Mouse (Mus musculus) frontal cortex, adult (tissue): ENCODE data around the gene Lingo1.

Experiments
- ATAC-seq: cut with Nextera tagmentation; 2 replicates; pipeline ENCODE4 v1.9.2; 2017; ENCODE audit warnings: mild to moderate bottlenecking, moderate library complexity, mixed read lengths; ENCODE audit not compliant: low TSS enrichment

Gene Lingo1

DNA sequence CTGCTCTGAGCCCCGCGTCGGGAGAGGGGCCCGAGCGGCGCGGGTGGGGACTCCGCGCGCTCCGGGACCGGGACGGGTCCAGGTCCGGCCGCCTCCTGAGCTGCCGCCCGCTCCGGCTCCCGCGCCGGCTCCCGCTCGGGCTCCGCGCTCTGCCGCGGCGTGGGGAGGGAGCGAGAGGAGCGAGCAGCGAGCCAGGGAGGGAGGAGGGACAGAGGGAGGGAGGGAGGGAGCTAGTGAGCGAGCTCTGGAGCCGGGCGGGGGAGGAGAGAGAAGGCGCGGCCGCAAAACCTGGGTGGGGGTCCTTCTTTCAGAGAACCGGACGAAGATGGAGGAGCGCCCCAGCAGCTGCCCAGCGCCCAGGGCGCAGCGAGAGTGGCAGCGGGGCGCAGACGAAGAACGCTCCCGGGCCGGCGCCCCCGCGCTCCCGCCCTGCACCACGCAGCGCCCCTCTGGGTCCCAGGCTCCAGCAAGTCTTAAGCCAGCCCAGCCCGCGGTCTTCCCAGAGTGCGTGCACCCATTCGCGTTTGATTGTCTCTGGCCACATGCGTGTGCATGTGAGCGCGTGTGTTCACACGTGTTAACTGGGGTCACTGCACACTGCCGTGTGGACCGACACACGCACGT, 160.7 kb downstream of the Lingo1 start:
- peak; percentile 11; the same call in 1 of the 2 replicates for ATAC-seq

DNA sequence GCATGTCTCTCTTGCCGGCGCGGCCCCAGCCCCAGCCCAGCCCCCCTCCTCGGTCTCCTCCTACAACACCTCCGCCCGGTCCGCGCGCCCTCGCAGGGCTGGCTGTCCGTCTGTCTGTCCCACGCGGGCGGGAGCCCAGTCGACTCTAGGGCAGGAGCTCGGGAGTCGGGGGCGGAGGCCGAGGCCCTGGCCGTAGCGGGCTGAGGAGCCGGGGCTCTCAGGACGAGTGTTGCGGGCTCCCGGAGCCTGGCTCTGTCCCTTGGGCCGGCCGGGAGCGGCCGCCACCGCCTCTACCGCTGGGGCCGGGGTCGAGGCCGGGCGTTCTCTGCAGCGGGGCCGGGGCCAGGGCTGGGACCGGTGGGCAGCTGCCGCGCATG, 161.2 kb downstream of the Lingo1 start:
- ATAC-seq = no peak

DNA sequence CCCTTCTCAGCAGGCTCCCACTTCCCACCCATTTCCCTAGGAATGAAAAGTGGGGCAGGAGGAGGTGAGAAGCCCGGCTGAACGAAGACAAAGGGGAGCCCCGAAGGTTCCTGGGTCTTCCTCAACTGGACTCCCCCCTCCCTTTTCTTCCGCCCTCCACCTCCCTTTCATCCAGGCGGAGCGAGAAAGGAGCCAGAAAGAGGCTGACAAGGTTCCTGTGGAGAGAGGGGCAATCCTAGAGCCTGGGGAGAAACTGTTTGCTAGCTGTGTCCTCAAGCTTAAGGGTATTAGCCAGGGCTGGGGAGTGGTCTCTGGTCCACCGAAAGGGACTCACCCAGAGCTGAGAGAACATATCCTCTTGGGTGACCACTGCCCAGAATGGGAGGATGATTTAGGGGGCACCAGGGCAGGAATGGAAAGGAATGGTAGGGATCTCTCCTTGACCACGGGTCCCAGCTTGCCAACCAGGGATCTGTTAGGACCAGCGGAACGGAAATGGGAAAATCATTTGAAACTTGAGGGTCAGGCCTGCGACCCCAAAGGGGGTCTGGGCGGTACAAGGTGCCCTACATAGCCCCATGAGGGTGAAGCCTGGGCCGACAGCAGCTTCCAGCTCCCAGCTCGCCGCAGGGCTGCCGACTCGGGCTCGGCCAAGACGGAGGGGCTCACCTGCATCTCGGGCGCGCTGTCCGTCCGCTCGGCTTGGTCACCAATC, 161.7 kb downstream of the Lingo1 start:
- ATAC-seq = no peak

DNA sequence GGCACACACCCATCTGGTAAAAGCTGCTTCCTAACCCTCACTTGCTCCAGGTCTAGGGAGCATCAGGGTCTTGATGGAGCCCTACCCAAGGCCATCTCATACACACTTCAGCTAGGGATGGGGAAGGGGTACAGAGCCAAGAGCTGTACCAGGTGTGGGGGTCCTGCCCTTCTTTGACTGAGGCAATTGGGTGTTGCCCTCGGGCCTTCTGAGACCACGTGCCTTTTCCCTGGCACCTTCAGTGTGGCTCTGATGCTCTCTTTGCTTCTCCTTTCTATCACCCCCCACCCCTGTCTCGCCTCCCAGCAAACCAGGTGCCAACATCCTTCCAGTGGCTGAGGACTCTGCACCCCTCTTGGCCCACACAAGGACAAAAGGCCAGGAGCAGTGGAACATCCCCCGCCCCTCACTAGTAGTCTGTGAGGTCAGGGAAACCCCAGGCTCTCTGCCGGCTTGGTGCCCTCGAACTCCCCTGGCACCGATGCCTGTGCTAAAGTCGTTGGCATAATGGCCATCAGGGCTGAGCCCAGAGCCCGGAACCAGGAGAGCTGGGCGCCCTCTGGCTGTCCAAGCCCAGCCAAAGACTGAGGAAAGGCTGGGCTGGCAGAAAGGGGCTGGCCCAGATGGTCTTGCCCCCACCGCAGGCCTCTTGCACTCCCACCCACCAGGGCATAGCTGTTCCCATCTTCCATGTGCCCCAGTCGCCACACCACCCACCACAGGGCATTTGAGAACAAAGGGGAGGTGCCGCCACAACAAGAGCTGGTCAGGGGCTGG, 162.6 kb downstream of the Lingo1 start:
- ATAC-seq = no peak

DNA sequence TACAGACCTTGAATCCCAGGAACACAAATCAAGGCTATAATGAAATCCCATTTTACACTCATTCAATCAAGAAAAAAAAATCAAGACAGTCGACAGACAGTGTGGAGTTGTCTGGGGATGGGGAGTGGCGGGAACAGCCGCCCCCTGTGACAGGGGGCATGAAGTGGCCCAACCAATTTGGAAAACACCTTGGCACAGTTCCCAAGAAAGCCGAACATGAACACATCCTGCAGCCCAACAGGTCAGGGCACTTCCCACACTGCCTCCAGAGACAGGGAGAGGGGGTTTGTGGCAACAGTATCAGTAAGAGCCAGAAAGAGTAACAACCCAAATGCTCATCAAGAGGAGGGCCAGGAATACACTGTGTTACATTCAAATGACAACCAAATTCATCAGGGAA, 165.3 kb downstream of the Lingo1 start:
- no peak for ATAC-seq

DNA sequence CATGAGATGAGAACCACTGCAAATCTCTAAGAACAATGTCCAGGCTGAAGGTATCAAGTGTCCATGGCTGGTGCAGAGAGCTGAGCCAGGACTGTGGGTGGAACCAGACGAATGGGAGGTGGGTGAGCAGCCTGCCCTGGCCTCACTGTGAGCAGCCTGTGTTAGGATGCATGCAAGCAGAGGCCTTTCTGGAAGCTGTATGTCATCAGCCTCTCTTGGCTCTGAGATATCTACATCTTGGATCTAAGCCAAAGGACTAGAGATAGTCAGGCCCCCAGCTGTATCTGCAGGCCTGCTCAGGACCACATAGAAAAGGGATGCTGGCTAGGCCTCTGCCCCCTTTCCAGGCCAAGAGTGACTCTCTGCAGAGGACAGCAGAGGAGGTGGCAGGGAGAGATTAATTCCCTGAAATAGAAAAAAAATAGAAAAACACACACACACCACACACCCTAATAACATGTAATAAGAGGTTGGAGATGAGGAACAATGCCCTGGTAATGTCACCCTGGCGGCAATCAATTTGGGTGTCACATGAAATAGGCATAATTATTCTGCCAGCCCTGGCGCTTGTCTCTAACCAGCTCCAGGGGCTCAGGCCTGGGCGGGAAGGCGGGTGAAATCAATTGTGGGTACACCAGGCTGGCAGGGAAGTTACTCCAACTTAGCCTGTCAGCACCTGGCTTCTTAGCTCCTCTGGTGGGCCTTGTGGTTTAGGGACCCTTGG, 166.4 kb downstream of the Lingo1 start:
- ATAC-seq = no peak

DNA sequence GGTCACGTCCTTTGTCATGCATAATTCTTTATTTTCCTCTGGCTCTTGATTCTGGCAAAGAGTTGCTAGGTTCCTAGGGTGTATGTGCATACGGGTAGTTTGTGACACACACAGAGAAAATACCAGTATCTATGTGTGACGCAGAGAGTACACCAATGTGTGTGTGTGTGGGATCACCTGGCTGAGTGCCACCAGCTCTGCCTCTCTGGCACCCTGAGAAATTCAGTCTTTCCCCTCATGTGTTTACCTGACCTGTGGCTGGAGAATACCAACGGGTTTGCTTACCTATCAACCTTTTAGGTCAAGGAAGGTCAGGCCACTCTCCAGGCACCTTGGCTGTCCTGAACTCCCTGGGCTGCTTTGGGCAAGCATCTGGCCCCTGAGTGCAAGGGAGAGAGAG, 169.0 kb downstream of the Lingo1 start:
- ATAC-seq = no peak

DNA sequence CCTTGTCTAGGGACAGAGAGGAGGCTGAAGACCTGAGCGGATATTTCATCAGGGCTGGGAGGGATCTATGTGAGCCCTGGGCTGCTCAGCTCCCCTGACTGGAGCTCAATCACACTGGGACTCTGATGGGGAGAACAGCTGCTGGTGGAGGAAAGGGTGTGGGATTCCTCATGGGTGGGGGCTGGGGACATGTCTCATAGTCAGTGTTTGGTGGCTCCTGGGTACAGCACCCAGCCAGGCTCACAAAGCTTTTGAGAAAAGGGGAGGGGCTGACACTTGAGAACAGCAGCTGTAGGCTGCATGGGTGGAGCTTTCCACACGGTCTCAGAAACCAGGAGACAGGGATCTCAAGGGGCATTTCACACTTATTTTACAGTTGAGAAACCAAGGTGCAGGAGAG, 171.3 kb downstream of the Lingo1 start:
- no peak for ATAC-seq

DNA sequence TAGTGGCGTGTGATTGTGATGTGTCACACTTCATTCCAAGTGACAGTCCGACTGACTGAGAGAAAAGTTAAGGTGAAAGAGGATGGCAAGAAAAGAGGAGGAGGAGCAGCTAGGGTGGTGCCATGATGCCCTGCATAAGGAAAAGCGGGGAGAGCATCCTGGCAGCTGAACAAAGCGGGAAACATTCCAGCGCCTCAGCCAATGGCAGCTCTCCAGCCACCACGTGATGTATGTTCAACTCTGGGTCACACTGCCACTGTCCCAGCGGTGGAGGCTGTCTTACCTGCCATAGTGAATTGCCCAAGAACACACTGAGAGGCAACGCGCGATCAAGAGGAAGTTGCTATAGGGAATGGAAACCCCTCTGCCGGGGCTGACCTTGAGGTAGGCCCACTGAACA, 172.9 kb downstream of the Lingo1 start:
- ATAC-seq = no peak

DNA sequence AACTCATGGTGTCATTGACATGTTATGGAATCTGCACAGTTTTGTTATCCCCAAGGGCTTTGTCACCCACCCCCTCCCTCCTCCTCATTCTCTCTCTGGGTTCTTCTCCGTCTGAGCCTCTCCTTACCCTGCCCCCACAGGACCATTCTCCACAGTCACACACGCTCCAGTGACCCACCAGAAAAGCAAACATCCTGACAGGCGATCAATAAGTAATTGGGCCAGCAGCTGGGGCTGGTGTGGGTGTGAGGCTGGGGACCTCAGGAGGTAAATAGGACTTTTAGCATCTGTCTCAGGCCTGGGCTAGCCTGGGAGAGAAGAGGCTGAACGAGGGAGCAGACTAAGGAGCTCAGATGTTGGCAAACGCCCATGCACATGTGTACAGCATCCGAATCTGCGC, 173.5 kb downstream of the Lingo1 start:
- ATAC-seq = no peak

DNA sequence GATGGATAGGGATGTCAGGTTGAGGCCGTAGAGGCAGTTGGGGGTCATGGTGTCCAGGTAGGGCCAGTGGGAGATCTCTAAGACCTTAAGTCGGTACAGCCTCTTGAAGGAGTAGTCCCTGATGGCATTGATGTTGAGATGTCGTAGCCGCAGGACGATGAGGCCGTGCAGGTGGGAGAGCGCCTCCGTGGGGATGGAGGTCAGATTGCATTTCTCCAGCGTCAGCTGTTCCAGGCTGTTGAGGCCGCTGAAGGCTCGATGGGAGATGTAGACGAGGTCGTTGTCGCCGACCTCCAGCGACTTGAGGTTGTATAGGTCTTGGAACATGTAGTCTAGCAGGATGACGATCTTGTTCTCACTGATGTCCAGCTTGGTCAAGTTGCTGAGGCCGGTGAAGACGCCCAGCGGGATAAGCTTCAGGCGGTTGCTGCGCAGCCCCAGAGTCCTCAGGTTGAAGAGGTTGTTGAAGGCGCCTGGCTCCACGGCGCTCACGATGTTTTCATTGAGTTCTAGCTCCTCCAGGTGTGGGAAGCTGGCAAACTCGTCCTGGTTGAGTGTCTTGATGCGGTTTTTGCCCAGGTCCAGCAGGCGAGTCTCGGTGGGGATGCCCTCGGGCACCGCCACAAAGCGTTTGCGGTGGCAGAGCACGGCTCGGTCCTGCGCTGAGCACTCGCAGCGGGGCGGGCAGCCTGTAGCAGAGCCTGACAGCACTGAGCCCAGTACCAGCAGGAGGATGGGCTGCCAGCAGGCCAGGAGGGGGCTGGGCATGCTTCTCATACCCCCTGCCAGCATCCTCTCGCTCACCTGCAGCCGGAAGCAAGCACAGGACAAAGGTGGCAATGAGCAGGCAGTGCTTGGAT, 175.5 kb downstream of the Lingo1 start:
- peak; percentile 33; the same call in 1 of the 2 replicates for ATAC-seq

DNA sequence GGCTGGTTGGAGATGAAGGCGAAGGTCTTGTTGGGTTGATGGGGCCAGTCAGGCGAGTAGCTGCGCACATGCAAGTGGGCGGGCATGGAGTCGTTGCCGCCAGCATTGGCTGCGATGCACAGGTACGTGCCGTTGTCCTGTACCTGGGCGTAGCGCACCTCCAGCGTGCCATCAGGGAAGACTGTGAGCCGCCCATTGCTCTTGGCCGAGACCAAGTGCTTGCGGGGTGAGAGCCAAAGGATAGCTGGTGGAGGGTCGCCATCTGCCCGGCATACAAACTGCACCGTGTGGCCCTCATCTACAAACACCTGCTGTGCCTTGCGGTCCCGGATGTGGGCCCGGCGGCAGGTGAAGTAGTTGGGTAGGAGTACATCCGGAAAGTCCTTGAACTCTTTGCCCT, 176.6 kb downstream of the Lingo1 start:
- no peak for ATAC-seq

DNA sequence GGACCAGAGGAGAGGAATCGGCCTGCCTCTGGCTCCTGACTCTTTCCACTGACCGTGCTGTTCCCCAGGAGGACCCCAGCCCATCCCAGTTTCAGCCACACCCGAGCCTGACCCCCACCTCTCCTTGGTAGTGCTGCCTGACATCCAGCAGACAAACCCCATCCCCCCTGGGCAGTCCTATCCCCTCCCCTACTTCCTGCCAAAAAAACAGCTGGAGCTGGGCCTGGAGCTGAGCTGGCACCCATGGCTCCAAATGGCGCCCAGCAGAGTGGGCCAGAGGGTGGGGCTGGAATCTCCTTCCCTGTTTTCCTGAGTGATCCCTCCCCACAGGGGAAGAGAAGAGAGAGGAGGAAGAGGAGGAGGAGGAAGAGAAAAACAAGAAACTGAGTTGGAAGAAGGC, 177.6 kb downstream of the Lingo1 start:
- no peak for ATAC-seq

DNA sequence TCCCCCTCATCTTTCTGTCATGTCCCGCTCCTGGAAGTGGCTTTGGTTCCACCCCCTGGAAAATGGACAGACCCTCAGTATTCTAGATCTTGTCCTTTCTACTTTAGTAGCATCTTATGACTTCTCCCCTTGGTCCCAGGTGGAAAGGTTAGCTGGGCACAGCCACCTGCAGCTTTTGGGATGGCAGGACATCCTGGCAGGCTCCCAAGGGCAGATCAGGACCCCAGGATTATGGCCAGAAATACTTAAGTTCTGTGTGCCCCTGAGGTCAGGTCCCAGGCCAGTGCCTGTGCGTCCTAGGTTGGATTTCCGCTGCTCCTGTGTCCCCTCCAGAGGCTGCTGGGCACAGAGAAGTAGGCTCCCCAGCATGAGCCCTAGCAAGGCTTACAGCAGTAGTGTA, 180.2 kb downstream of the Lingo1 start:
- no peak for ATAC-seq

DNA sequence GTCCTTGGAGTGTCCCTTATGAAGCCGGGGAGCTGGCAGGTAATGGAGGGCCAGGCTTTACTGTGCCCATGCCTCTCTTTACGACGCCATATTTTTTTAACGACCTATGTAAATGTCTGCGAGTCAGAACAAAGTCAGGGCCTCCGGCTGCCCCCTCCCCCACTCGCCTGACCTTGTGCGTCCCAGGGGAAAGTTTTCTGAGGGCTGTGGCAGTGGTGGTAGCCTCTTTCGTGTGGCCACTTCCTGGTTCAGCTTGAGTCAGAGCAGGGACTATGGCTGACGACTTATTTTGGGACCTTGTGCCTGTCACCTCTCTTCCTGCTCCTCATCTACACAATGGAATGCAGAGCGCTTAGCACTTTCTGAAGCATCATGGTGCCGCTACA, 183.5 kb downstream of the Lingo1 start:
- ATAC-seq = peak; percentile 13

DNA sequence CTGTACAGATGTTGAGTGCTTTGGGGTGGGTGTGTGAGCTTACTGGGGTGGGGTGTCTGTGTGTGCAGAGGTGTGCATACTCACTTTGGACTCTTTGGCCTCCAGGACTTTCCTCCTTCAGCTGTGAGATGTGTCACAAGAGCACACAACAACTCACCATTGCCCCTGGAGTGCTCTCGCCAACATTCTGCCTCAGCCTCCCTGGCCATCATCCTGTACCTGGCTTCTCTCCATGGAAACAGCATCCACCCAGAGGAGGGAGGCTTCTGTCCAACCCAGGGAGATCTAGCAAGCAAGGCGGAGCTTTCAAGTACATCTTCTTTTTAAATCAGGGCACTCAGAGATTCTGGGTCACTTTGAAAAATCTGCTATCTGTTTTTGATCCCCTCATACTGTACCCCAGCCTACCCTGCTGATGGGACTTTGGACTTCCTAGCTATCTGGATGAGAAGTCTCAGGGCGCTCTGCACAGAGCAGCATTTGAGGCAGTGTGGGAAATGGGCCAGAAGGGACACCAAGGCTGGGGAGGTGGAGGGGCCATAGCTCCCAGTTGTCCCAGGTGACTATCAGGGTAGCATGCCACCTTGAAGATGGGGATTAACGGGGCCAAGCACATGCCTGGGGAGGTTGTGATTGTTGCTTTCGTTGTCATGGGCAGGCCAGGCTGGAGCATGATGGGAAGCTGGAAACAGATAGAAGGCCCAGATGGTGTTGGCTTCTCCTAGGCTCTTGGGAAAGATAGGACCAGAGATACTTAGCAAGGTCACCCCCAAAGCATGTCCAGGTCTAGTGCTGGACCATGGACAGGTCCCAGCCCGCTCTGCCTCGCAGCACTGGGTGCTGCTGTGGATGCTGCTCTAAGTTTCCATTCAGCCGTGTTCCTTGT, 184.1 kb downstream of the Lingo1 start:
- peak; percentile 8 for ATAC-seq

DNA sequence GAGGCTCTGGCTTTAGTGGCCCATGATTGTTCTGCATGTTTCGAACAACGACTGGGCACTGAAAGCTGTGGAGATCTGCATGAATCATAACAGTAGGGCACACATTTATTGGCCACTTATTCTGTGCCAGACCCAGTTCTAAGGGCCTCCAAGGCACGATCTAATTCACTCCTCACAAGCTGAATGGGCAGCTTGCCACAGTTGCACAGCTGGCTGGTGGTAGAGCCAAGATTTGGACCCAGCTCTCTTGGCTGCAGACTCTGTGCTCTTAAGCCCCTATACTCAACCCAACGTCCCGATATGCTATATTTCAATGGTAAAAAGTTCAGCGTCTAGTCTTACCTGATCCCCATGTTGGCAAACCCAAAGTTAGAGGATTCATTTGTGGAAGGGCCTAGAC, 185.3 kb downstream of the Lingo1 start:
- ATAC-seq = no peak

DNA sequence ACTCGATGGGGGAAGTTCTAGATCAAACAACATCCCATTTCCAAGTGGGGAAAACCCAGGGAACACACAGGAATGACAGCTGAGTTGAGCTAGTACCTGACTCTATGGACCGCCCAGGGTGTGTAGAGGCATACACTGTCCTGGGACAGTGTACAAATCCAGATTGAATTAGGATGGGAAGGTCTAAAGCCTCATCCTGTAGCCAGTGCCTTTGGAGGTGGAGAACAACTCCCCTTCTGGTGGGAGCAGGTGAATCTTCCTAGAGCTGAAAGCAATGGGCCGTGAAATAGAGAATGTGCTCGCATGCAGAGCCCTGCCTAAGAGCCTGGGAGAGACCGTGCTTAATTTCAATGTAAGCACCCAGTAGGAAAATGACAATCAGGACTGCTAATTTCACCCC, 185.8 kb downstream of the Lingo1 start:
- no peak for ATAC-seq

DNA sequence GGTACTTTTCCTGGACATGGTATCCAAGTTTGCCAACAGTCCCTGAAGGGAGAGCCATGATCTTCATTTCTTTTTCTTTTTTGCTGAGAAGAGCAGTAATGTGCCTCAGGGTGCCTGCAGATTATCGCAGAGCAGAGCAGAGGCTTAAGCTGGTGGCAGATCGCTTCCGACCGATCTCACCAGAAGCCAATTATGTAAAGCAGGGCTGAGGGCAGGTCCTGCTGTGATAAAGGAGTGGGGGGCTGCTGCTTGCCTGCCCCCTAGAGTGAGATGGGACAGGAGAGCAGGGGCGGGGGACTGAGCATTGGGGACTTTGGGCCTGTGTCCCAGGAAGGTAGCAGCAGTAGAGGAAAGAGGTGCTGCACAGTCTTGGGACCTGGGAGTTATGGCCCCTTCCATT, 186.8 kb downstream of the Lingo1 start:
- ATAC-seq = no peak

DNA sequence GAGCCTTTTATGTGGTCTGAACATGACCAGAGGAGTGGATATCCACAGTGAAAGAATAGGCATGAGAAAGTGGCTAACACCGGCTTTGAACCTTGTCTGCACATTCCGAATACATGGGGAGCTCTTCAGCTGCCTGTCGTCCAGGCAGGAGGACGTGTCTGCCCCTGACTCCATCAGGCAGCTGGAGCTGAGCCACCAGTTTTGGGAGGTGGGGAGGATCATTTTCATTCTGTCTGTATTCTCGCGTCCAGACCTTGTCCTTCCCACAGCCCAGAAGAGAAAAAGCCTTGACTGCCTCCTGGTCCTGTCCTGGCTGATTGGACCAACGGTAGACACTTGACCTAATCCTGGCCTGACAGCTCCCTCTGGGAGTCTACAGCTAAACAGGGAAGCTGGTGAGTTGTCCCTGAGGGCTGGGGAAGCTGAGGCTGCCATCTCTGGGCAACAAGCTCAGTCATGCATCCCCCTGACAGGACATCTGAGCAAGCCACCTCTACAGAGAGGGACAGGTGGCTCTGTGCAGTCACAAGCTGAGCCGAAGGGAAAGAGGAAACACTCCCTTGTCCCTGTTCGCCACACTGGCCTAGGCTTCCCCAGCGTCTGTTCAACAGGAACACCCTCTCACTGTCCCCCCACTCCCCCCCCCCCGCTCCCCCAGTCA, 187.4 kb downstream of the Lingo1 start:
- ATAC-seq = no peak
